Mouse (Mus musculus) embryo, embryonic 10.5 days (tissue): ENCODE measurements around the gene Gm3317.
"Not testable (repeated sequence)": the region's sequence is repeated elsewhere in the genome, so short reads cannot be mapped to it uniquely, and the experiment has no call there.

ENCODE experiments used
- DNase-seq: peaks from one replicate; pipeline ENCODE4 v3.0.0-alpha.2; 2015; ENCODE audit warnings: low spot score

The Gm3317 gene

DNA sequence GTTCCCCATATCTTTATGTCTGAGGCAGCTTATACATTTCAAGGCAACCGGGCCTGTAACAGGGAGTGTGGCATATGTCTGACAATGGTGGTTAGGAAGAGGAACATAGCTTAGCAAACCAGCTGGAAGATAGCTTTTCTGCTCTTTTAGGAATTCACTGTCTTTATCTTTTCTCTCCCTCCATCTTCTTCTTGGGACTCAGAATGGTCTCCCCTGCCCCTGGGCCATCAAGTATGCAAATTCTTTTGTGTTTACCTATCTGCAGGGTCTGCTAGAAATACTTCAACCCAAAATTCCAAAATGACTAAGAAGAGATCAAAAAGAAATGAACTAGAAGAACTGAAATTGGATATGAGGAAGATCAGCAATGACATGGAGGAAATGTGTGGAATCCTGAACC is at the start of gene Gm3317:
Gene Gm3317, plus strand, starts transcription at position 301 of the 400 bp plus-strand sequence.
- DNase-seq: not testable (repeated sequence)

DNA sequence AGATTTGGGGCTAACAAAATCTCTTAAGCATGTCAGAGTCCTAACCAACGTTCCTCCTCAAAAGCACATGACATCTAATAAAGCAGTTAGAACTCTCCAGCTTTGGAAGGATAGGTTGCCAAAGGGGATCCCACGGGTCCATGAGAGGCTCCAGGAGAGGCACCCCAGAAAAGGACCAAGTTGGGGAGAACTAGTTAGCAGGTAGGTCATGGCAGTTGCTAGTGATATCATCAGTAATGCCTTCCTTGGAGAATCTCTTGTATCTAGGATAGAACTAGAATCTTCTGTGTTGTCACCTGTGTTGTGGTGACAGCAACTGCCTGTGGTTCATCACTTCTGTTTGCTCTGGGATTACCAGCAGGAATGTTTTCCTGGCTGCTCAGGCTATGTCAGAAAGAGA is 33.1 kb upstream of the Gm3317 start, which contains the start of gene Gm8279:
Gene Gm8279, plus strand, starts transcription at position 301 of the 400 bp plus-strand sequence.
- not testable (repeated sequence) for DNase-seq

DNA sequence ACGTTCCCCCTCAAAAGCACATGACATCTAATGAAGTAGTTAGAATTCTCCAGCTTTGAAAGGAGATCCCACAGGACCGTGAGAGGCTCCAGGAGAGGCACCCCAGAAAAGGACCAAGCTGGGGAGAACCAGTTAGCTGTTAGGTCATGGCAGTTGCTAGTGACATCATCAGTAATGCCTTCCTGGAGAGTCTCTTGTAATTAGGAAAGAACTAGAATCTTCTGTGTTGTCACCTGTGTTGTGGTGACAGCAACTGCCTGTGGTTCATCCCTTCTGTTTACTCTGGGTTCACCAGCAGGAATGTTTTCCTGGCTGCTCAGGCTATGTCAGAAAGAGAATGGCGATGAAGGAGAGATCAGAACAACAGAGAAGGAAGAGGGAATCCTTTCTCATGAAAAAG is 21.2 kb downstream of the Gm3317 start, which contains the start of gene Gm8271:
Gene Gm8271, plus strand, starts transcription at position 301 of the 400 bp plus-strand sequence.
- DNase-seq: not testable (repeated sequence)
